Mouse (Mus musculus) frontal cortex, postnatal 25 days (tissue): ENCODE measurements around the gene Ccdc78.
A peak's percentile ranks its signal among the peaks of the same experiment; 100 is the strongest.

Source experiments
- DNase-seq, 2 experiments: peaks; one replicate each; pipeline ENCODE4 v3.0.0; 2022; ENCODE audit warnings: low spot score in 2 of 2

Gene Ccdc78

DNA sequence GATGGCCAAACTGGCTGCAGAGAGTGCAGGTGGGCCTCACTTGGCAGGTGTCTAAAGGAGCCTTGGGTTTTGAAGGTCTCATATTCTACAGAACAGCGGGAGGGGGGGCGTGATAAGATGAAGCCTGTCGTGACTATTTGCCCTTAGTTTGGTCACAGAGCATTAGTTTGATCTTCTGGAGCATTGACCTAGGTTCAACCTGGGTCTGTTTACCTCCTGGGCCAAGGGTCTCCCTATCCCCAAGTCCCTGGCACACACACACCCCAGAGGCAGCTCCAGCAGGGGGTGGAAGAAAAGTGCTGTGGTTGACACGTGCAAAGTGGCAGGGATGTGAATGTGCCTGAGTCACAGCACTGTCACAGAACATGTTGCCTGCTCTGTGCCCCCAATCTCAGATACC lies 24.5 kb downstream of the Ccdc78 start:
- no peak for DNase-seq

DNA sequence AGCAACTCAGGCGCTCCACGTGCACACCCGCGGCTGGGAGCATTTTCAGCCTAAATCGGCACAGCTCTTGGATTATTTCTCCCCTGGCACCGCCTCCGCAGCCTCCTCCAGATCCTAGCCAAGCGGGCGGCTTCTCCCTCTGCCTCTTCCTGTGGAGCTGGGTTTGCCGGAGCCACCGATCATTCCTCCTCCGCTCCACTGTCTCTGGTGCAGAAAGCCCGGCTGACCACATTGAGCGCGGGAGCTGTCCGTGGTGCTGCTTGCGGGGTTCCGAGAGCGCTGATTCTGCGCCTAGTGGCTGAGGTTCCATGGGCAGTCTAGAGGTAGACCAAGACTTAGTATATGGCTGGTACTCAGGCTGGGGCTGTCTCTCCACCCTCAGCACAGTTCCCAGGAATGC lies 27.1 kb downstream of the Ccdc78 start:
- DNase-seq, result peak; percentile 65 to 74

- no peak for DNase-seq
Measured at GRCm38 (mm10) chr17:25817662-25818061, 31.3 kb downstream of the Ccdc78 start.

GRCm38 (mm10) chr17:25818851-25819780 lies 32.7 kb downstream of the Ccdc78 start:
- DNase-seq, result no peak

- peak in 1 of 2 experiments; percentile 68 for DNase-seq
Measured at GRCm38 (mm10) chr17:25823452-25823851, 37.1 kb downstream of the Ccdc78 start, which contains the start of gene Wdr24. TSS of gene Wdr24 (plus strand) at chr17:25823627.

- DNase-seq, result no peak
Measured at GRCm38 (mm10) chr17:25824362-25825142, 38.2 kb downstream of the Ccdc78 start.

- no peak for DNase-seq
Measured at GRCm38 (mm10) chr17:25825311-25825710, 38.9 kb downstream of the Ccdc78 start.

- DNase-seq, result no peak
Measured at GRCm38 (mm10) chr17:25825984-25826570, 39.7 kb downstream of the Ccdc78 start.

DNA sequence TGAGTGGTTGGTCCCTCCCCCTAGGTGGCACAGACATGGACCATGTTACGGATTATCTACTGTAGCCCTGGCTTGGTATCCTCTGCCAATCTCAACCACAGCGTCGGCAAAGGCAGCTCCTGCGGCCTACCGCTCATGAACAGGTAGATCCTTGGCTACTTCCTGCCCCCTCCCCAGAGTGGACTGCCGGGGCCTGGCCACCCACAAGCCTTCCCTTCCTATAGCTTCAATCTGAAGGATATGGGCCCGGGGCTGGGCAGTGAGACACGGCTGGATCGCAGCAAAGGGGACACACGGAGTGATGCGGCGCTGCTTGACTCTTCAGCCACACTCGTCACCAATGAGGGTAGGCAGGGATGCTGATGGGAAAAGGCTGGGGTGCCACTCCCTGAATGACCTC lies 40.6 kb downstream of the Ccdc78 start:
- DNase-seq, result no peak

GRCm38 (mm10) chr17:25827546-25828222 lies 41.3 kb downstream of the Ccdc78 start:
- DNase-seq, result no peak

GRCm38 (mm10) chr17:25828223-25828594 lies 41.8 kb downstream of the Ccdc78 start:
- no peak for DNase-seq

DNA sequence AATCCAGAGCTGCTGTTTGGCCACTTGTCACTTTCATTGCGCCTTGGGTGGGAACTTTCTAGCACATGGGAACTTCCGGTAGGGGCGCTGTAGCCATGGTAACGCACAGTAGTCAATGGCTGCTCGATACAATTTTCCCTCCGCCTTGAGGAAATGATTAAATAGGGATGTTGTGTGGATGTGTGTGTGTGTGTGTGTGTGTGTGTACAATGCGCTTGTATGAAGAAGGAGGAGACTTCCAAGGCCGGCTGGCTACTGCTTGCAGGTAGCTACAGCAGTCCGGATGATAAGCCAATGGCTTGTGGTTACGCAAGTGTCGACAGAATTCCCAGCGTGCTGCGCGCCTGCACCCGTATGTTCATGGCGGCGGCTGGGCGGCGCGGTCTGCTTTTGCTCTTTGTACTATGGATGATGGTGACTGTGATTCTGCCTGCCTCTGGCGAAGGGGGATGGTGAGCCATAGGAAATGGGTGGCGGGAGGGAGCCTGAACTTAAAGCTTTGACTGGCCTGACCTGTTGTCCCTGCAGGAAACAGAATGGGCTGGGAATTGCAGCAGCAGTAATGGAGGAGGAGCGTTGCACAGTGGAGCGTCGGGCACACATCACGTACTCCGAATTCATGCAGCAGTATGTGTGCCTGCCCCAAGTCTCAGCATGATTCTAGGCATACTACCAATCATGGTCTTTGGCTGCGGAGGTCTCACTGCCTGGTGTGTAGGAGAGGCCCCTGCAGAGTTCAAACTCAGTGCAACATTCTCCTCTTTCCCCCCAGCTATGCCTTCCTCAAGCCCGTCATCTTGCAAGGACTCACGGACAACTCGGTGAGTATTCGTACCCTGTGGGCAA lies 42.6 kb downstream of the Ccdc78 start, which contains the start of gene Jmjd8:
TSS of gene Jmjd8 (plus strand) at position 156 of the 846 bp plus-strand sequence.
- DNase-seq, result peak; percentile 73 to 75

- no peak for DNase-seq
Measured at GRCm38 (mm10) chr17:25829558-25830017, 43.2 kb downstream of the Ccdc78 start.

GRCm38 (mm10) chr17:25830200-25830753 lies 43.9 kb downstream of the Ccdc78 start:
- no peak for DNase-seq

- DNase-seq, result no peak
Measured at GRCm38 (mm10) chr17:25830806-25831431, 44.5 kb downstream of the Ccdc78 start.

DNA sequence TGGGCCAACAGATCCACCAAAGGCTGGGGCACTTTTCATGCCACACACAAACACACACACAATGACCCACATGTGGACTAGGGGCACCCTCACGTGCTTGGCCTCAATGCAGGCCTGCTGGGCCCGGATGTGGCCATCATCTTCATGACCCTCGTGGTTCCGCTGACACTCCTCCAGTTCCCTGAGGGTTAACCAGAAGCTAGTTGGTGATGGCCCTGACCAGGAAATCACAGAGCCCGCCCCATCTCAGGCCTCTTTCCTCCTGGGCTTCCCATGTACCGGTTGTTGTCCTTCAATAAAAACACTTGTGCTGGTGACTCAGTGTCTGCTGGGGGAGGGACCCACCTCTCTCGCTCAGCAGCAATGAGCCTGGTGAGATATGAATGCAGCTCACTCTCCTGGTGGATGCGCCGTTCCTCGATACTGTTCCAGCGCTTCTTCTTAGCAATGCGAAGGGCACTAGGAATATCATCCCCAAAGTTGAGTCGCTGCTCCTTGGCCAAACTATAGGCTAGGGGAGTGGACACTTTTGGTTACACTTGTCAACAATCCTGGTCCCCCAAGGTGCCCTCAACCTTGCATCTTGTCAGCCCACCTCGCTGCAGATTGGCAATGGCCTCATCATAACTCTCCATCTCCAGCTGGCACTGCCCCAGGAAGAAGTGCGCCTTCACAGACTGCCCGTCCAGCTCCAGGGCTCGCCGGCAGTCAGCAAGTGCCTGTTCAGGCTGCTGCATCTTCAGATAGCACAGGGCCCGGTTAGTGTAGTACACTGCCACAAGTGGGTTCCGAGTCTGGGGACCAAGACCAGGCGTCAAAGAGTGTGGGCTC lies 45.3 kb downstream of the Ccdc78 start:
- no peak for DNase-seq

DNA sequence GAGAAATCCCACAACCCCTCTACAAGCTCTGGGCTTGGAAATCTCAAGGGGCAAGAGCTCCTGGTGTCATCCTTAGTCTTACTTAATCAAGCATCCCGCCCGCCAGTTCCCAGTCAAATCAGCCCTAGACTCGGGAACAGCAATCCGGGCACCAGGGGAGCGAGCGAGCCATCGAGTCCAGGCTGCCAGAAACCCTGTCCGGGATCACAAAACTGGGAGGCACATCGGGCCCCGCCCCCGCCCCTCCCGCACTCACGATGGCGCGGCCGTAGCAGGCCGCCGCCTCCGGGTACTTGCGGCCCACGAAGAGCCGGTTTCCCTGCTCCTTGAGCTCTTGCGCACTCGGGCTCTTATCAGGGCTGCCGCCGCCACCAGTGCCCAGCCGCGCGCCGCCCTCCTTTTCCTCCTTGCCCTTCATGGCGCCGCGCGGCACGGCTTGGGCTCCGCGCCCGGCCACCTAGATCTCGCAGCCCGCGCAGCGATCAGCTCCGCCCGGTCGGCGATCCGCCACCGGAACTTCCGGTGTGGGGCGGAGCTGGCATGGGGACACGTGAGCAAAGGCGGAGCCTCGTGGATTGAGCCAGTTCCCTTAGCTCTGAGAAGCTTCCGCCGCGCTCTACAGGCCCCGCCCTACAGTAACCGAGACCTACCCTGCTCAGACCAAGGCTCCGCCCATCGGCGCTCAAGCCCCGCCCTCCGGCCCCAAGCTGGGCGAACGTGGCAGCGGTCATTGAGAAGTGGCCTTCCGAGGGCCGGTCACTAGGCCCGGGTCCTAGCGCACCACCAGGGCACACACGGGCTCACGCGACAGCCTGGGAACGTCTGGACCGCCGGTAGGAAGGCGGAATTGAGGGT lies 46.3 kb downstream of the Ccdc78 start:
- peak; percentile 95 to 96 for DNase-seq

DNA sequence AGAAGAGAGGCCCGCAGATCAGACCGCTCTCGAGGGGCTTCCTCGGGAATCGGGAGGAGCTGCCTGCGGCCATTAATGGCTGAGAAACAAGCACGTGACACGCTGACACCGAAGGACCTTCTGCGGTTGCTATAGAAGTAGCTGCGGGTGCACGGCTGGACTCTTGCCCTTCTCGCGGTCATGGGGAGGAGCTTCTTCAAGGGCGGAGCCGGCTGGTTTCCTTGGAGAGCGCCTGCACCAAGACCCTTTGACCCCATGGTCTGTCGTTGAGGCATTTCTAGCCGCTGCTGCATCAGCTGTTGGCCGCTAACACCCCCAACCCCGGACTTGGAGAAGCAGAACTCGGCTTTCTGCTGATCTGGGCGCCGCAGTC lies 46.9 kb downstream of the Ccdc78 start, which contains the start of gene Stub1:
TSS of gene Stub1 (minus strand) at position 114 of the 373 bp plus-strand sequence.
- peak in 1 of 2 experiments; percentile 77 for DNase-seq
